ENCODE assay signal across 18 mouse cellular contexts in genomic region chr11:32399261-32399660, GRCm38 (mm10). TPM values are rescaled to one million over a fixed set of nuclear protein-coding genes. Genes with fewer than 3 reads are reported as not detected.
DNase-seq lines count a peak whose midpoint lies in the region; ATAC-seq lines count a peak whose summit lies in the region.
"Had no signal": no experiment of that assay in that cellular context is flagged by ENCODE, and none has a peak within 500 bp of the region (broad histone marks: within the 10 kb centered on the region; RNA-seq: fewer than 3 reads in every experiment).

No protein-coding gene starts in this region.

- no peaks in the 10 kb centered on the region for H3K27me3 ChIP-seq in heart, embryonic 13.5 days (replicated peaks)
- H3K27me3 ChIP-seq in embryonic facial prominence, embryonic 14.5 days (replicated peaks; ENCODE audit: control insufficient read depth, insufficient read depth, low read length), result no peaks in the 10 kb centered on the region
- H3K27me3 ChIP-seq: embryonic facial prominence, embryonic 12.5 days; intestine, embryonic 15.5 days had no signal

- H3K36me3 ChIP-seq in heart, embryonic 13.5 days, result peaks cover 52% of the 10 kb centered on the region
- H3K36me3 ChIP-seq in embryonic facial prominence, embryonic 14.5 days (ENCODE audit: control insufficient read depth, insufficient read depth, low read length), result peaks cover 65% of the 10 kb centered on the region

- H3K9me3 ChIP-seq in heart, embryonic 13.5 days, result no peaks in the 10 kb centered on the region
- H3K9me3 ChIP-seq in embryonic facial prominence, embryonic 14.5 days (ENCODE audit: control insufficient read depth, low read length), result no peaks in the 10 kb centered on the region
- H3K9me3 ChIP-seq: embryonic facial prominence, embryonic 12.5 days; intestine, embryonic 15.5 days had no signal

- 64% methylated on average over 2 of the region's 2 CpGs for WGBS in heart, embryonic 13.5 days
- 75% methylated on average over 2 of the region's 2 CpGs for WGBS in embryonic facial prominence, embryonic 14.5 days

- no peak for ATAC-seq in heart, embryonic 13.5 days (ENCODE audit: extremely low read depth, insufficient number of reproducible peaks, low FRiP score, low TSS enrichment)
- ATAC-seq in embryonic facial prominence, embryonic 14.5 days (ENCODE audit: low read depth), result no peak
- ATAC-seq: forebrain, embryonic 16.5 days; intestine, embryonic 15.5 days had no signal

- H3K4me3 ChIP-seq in heart, embryonic 13.5 days, result no peak overlapping the region
- H3K4me3 ChIP-seq in embryonic facial prominence, embryonic 14.5 days (ENCODE audit: low read depth, low read length), result no peak overlapping the region
- H3K4me3 ChIP-seq: embryonic facial prominence, embryonic 12.5 days; hindbrain, embryonic 10.5 days; intestine, embryonic 15.5 days had no signal

- H3K9ac ChIP-seq in heart, embryonic 13.5 days, result no peak overlapping the region
- H3K9ac ChIP-seq in embryonic facial prominence, embryonic 14.5 days (ENCODE audit: low read depth, low read length), result no peak overlapping the region
- H3K9ac ChIP-seq: embryonic facial prominence, embryonic 12.5 days; hindbrain, embryonic 14.5 days; intestine, embryonic 15.5 days had no signal

- H3K4me1 ChIP-seq in heart, embryonic 13.5 days, result peaks cover 15% of the 10 kb centered on the region
- H3K4me1 ChIP-seq in embryonic facial prominence, embryonic 14.5 days (ENCODE audit: control insufficient read depth, insufficient read depth, low read length), result peaks cover 4% of the 10 kb centered on the region; the same call in 1 of the 2 replicates
- H3K4me1 ChIP-seq: embryonic facial prominence, embryonic 12.5 days; intestine, embryonic 15.5 days had no signal

- H3K4me2 ChIP-seq in heart, embryonic 13.5 days, result no peak overlapping the region
- no peak overlapping the region for H3K4me2 ChIP-seq in embryonic facial prominence, embryonic 14.5 days (ENCODE audit: low read depth, low read length)
- H3K4me2 ChIP-seq: embryonic facial prominence, embryonic 12.5 days; hindbrain, embryonic 14.5 days; intestine, embryonic 15.5 days had no signal

- H3K27ac ChIP-seq in heart, embryonic 13.5 days (replicated peaks), result peak overlapping the region; percentile 30; the same call in 1 of the 2 replicates
- peak overlapping the region; percentile 58; the same call in 1 of the 2 replicates for H3K27ac ChIP-seq in embryonic facial prominence, embryonic 14.5 days (replicated peaks; ENCODE audit: low read depth, low read length)
- H3K27ac ChIP-seq: embryonic facial prominence, embryonic 12.5 days; hindbrain, embryonic 10.5 days; hindbrain, embryonic 14.5 days; intestine, embryonic 15.5 days had no signal

- no peak for DNase-seq in heart, postnatal 4 days
- DNase-seq in Muller cell, postnatal 12 days (ENCODE audit: inconsistent ontology term), result peak; percentile 38
- DNase-seq in embryonic facial prominence, embryonic 14.5 days (ENCODE audit: low spot score), result no peak
- DNase-seq in embryo, embryonic 10 days (ENCODE audit: low spot score), result no peak
- DNase-seq in right cerebral cortex, postnatal 36 days (ENCODE audit: low spot score in 2 of 2), result no peak
- DNase-seq in kidney, postnatal 25 days, result no peak
- DNase-seq: adrenal gland, adult 8-10 months; adrenal gland, postnatal 36 days; cerebellum, adult 2 months; embryo, embryonic 11 days; gastrocnemius, postnatal 14 days; kidney, adult 18-20 months had no signal

RNA-seq across cellular contexts. Expression of gene Sh3pxd2b, which starts 51.6 kb away (rescaled TPM):
- polyA plus RNA-seq in heart, embryonic 13.5 days (2015; fragmentation: Nextera tagmentation; extraction: Ambion mirVana), result 11.5 and 12.1 TPM in 2 replicates
- total RNA-seq in heart, postnatal 4 days (2021), result 10 to 100 TPM; 30.1 to 31.0 TPM
- polyA plus RNA-seq in embryonic facial prominence, embryonic 14.5 days (2014; fragmentation: Nextera tagmentation; extraction: Ambion mirVana), result 28.7 and 31.3 TPM in 2 replicates

RNA-seq across cellular contexts. Expression of gene Ubtd2, which starts 55.9 kb away (rescaled TPM):
- 26.5 and 26.8 TPM in 2 replicates for polyA plus RNA-seq in heart, embryonic 13.5 days (2015; fragmentation: Nextera tagmentation; extraction: Ambion mirVana)
- total RNA-seq in heart, postnatal 4 days (2021), result 10 to 100 TPM; 24.3 to 26.1 TPM
- 86.4 and 95.9 TPM in 2 replicates for polyA plus RNA-seq in embryonic facial prominence, embryonic 14.5 days (2014; fragmentation: Nextera tagmentation; extraction: Ambion mirVana)
